Mouse (Mus musculus) cerebellum, postnatal 36 days (tissue): ENCODE measurements at regions not wholly inside any gene's neighbourhood (a gene's known extent, or its start where the extent isn't known, plus 50 kb on each side); places are given as distances from the start of the nearest gene placed in this dataset.
A peak's percentile ranks its signal among the peaks of the same experiment; 100 is the strongest.
"Not testable (repeated sequence)": the region's sequence is repeated elsewhere in the genome, so short reads cannot be mapped to it uniquely, and the experiment has no call there.

Source experiments
- DNase-seq, 2 experiments: peaks; one replicate each; pipeline ENCODE4 v3.0.0; 2021 to 2022; ENCODE audit warnings: mixed read lengths in 2 of 2

DNA sequence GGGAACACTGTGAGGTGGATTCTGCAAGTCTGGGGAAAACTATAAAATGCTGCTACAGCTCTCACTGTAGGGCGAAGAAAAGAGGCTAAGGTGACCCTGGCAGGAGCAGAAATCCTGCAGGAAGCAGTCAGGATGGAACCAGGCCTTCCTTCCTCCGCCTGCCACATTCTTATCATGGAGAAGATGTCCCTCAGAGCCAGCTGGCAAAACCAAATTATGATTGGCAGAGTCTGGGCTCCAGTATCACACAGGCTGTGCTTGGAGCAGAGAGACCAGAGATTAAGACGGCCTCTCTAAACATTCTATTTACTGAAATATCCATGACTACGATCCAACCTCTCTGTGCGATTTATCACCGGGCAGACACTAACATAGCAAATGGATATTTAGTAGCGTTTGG, 92.2 kb upstream of the Max start:
- DNase-seq: no peak

DNA sequence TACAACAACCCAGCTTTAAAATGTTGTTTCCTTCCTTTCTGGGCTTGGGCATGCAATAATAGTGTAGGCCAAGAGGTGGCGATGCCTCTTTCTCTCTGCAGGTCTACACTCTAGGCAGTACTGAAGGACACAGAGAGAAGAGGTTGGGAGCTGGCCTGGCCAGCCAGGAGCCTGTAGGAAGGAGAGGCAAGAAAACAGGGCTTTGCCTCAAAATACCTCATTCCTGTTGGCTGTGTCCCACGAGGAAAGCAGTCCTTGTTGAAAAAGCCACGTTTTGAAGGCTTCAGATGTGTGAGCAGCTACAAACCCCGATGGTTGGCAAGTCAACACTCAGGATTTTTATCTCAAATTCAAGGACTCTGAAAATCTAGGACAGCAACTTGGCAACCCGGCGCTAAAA, 90.9 kb upstream of the Max start:
- peak; percentile 55 to 56 for DNase-seq

DNA sequence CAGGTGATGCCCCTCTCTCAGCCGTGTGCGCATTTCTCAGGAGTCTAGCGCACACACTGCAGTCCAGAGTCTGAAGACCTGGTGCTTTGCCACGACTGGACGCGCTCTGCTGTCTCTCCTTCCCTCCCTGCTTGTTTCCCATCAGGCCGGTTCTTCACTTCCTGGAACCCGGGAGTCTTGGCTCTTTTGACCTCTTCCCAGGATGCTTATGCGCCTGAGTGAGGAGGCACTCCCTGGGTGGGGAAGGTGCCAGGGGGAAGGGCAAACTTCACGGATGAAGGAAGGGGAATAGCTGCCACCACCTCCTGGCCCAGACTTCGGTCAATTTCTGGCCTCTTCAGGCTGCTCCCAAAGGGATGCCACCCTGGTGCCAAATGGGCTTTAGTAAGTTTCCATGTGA, 86.4 kb upstream of the Max start:
- DNase-seq: no peak

DNA sequence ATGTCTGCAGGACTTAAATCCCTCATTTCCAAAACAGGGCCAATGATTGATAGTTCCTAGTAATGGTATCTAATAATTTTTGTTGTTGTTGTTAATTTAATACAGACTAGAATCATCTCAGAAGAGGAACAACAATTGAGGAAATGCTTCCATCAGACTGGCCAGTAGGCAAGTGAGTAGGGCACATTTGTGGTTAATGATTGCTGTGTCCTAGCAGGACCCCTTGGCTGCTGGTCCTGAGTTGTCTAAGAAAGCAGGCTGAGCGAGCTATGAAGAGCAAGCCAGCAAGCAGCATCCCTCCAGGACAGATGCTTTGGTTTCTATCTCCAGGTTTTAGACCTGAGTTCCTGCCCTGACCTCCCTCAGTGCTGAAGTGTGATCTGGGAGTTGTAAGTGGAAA, 85.3 kb upstream of the Max start:
- no peak for DNase-seq

DNA sequence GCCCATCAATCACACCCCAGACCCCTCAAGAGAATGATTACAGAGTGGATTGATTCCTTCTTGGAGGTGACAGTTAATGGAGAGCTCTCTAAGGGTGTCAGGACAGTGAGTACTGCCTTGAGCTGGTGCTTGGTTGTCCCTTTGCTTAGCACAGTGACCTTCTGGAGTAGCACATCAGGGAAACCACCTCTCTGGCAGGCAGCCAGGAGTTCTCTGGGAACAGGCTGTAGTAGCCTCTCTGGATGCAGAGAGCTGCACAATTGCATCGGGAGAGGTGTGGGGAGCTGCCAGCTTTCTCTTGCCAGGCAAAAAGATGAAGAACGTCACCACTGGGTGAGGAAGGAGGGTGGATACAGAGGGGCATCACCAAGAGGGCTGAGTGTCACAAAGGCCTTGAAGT, 84.0 kb upstream of the Max start:
- DNase-seq: peak; percentile 47 to 61

DNA sequence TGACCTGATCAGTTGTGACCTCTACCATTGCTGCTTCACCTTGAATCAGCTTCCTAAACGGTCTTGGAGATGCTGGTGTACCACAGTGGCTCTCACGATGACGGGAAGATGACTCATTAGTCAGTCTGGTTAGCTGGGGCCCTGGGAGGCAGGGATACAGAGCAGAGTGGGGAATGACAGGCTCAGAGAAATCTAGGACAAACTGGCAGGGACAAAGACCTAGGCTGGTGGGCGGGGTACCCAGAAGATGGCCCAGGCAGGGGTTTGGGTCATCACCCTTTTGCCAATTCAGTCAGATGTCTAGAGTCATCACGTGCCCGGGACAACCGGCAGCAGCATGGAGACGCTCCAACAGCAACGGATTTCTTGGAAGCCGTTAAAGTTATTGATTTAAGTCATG, 83.4 kb upstream of the Max start:
- DNase-seq: no peak

DNA sequence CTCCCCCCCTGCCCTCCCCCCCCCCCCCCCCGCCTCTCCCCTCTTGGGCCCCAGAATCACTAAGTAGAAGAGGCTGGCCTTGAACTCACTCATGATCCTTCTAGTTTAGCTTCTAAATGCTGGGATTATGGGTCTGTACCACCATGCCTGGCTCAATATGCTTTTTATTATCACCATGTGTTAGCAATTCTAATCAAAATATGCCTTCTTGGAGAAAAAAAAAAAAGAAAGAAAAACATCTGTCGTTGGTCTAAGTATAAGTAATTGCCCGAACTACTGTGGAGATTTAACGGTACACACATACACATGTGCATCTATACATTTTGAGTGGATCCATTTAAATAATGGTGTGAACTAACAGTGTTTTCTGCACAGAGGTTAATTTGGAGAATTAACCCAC, 80.4 kb upstream of the Max start:
- DNase-seq: no peak

DNA sequence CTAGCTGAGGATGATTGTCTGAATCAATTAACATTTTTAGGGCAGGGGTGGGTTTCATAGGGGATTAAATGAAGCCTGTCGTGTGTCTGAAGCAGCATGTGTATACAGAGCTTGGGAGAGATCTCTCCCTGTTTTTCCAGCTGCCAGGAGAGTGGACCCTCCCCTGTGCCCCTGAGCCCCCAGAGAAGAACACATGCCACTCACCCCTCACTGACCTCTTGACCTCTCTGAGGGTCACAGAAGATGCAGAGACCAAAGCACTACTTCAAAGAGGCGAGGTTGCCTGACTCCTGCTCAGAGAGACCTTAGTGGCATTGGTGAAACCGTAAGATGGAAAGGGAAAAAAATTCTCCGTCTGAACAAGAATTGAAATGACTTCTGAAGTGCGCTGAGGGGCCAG, 79.1 kb upstream of the Max start:
- no peak for DNase-seq

DNA sequence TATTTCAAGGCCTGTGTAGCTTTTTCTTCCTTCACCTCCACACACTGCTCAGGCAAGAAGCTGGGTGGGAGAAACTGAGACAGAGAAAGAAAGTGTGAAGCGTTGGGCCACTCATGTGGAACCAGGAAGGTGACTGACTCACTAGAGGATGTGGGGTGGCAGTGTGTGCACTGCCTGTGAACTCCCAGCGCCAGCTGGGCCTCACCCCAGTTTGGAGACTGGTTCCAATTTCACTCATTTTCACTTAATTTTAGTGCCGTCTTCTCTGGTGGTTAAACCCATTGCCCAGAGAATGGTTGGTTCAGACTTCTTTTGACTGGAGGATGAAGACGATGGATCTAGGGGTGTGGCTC, 77.9 kb upstream of the Max start:
- no peak for DNase-seq

DNA sequence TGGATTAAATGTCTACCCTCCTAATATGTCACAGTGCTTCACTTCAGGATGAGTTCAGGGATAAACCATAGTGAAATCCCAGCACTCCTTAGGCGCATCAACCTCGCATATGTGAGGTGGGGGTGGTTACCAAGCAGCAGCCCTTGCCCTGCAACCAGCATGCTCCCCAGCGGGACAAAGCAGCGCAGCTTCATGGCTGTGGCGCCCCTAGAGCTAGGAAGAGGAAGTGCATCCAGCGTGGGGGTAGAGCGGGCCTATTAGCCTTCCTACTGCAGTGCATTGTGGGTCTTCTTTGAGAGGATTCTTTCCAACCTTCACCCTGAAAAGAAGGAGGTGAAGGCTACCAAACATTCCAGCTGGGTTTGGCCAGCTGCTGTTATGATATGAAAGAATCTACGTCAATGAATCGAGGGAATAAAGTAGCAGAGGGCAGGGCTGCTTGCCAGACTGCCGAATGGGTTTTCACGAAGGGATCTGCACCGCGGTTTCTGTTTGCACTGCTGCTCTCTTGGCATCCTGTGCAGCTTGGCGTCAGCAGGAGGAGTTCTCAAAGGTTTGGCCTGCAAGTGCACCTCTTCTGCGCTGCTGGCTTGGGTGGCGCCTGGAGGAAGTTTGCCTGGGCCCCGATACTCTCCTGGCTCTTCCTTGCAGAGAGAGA, 77.4 kb upstream of the Max start:
- DNase-seq: peak; percentile 40

DNA sequence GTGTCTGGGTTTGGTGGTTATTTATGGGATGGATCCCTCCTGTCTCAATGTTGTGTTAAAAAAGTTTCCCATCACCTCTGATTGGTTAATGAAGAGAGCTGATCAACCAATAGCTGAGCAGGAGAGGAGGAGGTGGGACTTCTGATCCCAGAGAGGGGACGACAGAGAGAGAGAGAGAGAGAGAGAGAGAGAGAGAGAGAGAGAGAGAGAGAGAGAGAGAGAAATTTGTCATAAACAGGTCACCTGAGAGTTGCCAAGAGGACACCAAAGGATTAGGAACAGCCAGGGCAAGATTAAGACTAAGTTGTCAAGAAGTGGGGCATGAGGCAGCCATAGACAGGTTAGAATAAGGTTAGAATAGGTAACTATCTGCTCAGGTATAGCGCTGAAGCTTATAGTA, 73.7 kb upstream of the Max start:
- no peak for DNase-seq

DNA sequence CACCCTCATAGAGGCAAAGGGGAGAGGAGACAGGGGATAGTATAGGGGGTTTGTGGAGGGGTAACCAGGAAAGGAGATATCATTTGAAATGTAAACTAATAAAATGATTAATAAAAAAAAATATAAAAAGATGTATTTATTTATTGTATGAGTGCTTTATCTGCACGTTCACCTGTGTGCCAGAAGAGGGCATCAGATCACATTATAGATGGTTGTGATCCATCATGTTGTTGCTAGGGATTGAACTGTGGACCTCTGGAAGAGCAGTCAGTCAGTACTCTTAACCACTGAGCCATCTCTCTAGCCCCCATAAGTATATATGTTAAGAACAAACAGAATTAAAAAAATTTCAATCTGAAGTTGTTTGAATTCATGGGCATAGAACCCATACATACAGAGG, 69.4 kb upstream of the Max start:
- no peak for DNase-seq

DNA sequence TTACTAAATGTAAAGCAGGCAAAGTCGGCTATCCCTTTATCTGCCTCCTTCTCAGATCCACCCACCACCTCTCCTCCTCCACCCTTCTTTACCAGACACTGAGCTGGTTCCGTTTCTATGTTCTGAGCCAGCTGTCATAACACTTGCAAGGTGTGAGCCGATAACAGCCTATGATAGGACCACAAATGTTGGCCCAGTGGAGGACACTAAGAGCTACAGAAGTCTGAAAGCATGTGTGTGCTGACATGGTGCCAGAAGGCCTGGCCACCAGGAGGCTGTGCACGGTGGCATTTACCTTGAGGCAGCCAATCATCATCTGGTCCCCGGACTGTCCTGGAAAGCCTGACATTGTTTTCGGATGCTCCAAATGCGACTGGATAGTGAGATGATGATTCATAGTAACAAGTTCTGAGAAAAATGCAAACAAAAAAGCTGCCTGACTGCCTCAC, 63.5 kb upstream of the Max start:
- peak; percentile 31 to 34 for DNase-seq

DNA sequence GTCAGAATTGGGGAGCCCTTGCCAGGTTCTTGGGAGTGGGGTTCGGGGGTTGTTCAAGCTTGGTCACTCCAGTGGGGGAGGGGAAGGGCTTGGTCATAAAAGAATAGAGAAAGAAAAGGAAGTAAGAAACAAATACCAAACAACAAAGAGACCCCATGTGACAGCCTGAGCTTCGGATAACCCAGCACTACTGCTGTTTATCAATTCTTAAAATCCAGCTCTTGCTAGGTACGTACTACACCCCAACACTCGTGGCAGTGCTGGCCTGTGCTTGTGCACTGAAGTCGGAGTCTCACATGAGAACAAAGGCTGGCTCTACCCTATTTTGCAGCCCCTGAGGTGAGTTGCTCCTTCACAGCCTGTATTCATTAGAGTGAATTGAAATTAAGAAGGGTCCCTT, 60.5 kb upstream of the Max start:
- DNase-seq: no peak

DNA sequence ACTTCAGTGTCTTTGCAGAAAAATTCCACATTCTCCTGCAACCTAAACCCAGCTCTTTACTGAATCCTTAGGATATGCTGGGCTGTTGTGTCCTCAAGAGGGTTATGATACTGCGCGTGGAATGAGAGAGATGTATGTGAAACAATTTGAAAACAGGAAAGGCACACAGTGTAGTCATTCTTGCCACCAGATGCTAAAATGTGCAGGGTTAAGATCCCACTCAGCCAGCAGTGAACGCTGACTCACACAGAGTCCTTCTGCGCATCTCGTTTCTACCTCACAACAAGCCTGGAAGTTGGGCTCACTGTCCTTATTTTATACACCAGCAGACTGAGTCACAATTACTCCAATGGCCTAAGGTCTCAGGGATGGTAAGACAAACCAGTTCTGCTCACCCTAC, 59.9 kb upstream of the Max start:
- DNase-seq: no peak

DNA sequence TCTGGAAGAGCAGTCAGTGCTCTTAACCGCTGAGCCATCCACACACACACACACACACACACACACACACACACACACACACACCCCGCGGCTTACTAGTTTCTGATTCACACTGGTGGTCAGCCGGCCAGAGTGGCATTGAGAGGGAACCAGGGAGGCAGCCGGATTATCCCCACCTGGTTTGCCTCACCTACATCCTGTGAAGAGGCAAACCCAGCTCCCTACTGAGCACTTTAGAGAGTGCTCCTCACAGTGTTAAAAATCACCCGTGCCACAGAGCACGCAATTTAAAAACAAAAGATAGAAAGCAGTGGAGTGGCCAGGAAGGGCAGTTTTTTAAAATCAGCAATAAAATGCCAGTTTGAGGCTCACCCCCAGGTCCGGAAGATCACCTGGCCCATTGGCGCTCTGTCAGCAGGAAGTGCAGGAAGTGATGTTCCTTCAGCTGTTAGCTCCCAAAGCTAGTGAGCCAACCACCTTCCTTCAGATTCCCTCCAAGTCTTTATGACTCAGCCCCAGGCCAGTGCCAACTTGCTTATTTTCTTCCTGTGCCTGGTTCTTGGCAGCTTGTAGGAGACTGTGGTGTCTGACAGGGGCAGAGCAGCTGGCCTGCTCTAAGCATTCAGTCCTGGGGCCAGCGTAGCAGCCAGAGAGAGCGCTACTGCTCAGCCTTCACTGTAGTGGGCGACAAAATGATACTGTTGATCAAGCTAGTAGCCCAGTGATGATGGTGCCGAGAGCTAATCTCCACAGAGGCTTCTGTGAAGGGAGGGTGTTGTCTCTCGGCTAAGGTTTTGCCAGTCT, 57.9 kb upstream of the Max start:
- DNase-seq: peak; percentile 72 to 73

DNA sequence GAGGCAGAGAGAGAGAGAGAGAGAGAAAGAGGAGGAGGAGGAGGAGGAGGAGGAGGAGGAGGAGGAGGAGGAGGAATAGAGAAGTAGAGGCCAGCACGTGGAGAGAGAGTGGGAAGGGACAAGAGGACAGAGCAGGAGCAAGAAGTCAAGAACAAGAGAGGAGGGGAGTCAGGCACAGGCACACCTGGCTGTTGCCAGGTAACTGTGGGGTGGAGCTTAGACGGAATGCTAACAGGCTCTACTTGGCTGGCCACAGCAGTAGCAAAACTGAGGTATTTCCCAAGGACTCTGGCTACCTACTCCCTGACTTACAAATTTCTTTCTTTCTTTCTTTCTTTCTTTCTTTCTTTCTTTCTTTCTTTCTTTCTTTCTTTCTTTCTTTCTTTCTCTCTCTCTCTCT, 57.1 kb upstream of the Max start:
- DNase-seq: not testable (repeated sequence)

DNA sequence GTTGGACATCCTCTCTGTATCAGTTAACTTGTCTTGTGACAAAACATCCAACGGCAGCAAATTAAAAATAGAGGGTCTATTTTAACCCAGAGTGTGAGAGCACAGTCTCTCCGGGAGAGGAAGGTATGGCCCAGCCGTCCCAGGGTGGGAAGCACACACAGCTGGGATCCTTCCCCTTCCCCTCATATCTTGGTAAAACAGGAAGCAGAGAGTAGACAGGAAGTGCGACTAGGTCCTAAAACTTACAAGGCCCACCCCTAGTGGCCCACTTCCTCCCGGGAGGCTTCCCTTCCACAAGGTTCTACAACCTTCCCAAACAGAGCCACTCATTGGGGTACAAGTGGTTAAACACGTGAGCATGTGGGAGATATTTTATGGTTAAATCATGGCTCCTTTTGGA, 56.4 kb upstream of the Max start:
- DNase-seq: no peak

DNA sequence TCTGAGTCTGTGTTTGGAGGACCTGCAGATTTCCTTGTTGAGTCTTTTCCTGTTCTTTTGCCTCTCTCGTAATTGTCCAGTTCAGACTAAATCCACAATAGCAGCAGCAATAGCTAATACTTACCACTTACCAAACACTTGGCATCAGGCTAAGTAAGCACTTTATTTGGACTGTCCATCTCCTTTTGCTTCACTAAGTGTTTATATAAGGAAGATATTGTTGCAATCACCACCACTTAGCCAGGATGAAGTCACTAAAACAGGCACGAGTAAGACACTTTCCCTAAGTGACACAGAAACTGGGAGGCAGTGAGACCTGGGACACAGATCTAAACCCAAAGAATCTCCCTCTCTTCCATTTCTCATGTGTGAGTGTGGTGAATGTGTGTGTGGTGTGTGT, 52.9 kb upstream of the Max start:
- DNase-seq: no peak
